Mouse (Mus musculus) limb, embryonic 15.5 days (tissue): ENCODE results near the gene Inava. TPM values are rescaled to one million over a fixed set of nuclear protein-coding genes. Genes with fewer than 3 reads are reported as not detected.

Experiments
- polyA plus RNA-seq: library from polyadenylated mRNA; unstranded; fragments of >200 nt; fragmentation: Nextera tagmentation; extraction: Ambion mirVana; gene quantifications from 2 replicates; pipeline ENCODE4 v1.2.1, GENCODE M21; 2015

Gene Inava
- polyA plus RNA-seq, 1 experiment from 2014 or later = 15.8 TPM

Other genes starting within 250 kb of the Inava start
- 0.09 and 0.14 TPM in 2 replicates for gene Igfn1, start 227.9 kb downstream of the Inava start, polyA plus RNA-seq
- 176 and 178 TPM in 2 replicates for gene Tmem9, start 226.1 kb downstream of the Inava start, polyA plus RNA-seq
- gene Ascl5, start 183.5 kb downstream of the Inava start, polyA plus RNA-seq = not detected in 2 replicates
- 5.2 and 11.0 TPM in 2 replicates for gene Cacna1s, start 181.5 kb downstream of the Inava start, polyA plus RNA-seq
- gene Kif21b, start 102.9 kb downstream of the Inava start, polyA plus RNA-seq = 2.1 and 2.6 TPM in 2 replicates
- gene Mroh3, start 21.4 kb downstream of the Inava start, polyA plus RNA-seq = 0.40 TPM in 1 of 2 replicates, not detected in the other
- not detected in 2 replicates for gene Gpr25, start 26.6 kb upstream of the Inava start, polyA plus RNA-seq
- gene Camsap2, start 111.8 kb upstream of the Inava start, polyA plus RNA-seq = 9.4 and 11.0 TPM in 2 replicates
- 18.1 and 18.4 TPM in 2 replicates for gene Ddx59, start 181.0 kb upstream of the Inava start, polyA plus RNA-seq
- 4.1 and 4.8 TPM in 2 replicates for gene Kif14, start 232.1 kb upstream of the Inava start, polyA plus RNA-seq